Mouse (Mus musculus) stomach, embryonic 14.5 days (tissue): ENCODE results near the gene Idua. TPM values are rescaled to one million over a fixed set of nuclear protein-coding genes. Genes with fewer than 3 reads are reported as not detected.
A peak's percentile ranks its signal among the peaks of the same experiment; 100 is the strongest.

ENCODE experiments used
- ATAC-seq: fragments of 200-750 bp; cut with Nextera tagmentation; 2 replicates; pipeline ENCODE4 v1.8.0; 2017; ENCODE audit warnings: low read depth, moderate TSS enrichment; ENCODE audit not compliant: insufficient number of reproducible peaks, insufficient read depth, low FRiP score
- H3K27ac ChIP-seq: fragments of 300-500 bp; sonication (generic); 2 replicates; pipeline ENCODE4 v1.5.1; 2014; ENCODE audit warnings: mild to moderate bottlenecking, low read length, moderate library complexity, mixed read lengths
- H3K27me3 ChIP-seq: fragments of 300-500 bp; sonication (generic); 2 replicates; pipeline ENCODE4 v1.6.1; 2014; ENCODE audit warnings: low read length, control low read depth, mixed read lengths; ENCODE audit not compliant: control insufficient read depth, insufficient read depth
- H3K36me3 ChIP-seq: fragments of 300-500 bp; sonication (generic); 2 replicates; pipeline ENCODE4 v1.6.1; 2014; ENCODE audit warnings: mild to moderate bottlenecking, control low read depth, low read length, moderate library complexity, mixed read lengths; ENCODE audit not compliant: control insufficient read depth, insufficient read depth
- H3K4me1 ChIP-seq: fragments of 300-500 bp; sonication (generic); 2 replicates; pipeline ENCODE4 v1.6.1; 2014; ENCODE audit warnings: low read length, control low read depth, mixed read lengths; ENCODE audit not compliant: control insufficient read depth, insufficient read depth
- H3K4me2 ChIP-seq: fragments of 300-500 bp; sonication (generic); replicated peaks from 2 replicates; pipeline ENCODE4 v1.6.1; 2014; ENCODE audit warnings: low read depth, low read length, control low read depth
- H3K4me3 ChIP-seq: fragments of 300-500 bp; sonication (generic); 2 replicates; pipeline ENCODE4 v1.5.1; 2014; ENCODE audit warnings: low read depth, low read length, control low read depth
- H3K9ac ChIP-seq: fragments of 300-500 bp; sonication (generic); replicated peaks from 2 replicates; pipeline ENCODE4 v1.6.1; 2014; ENCODE audit warnings: low read depth, mild to moderate bottlenecking, control low read depth, low read length, moderate library complexity, mixed read lengths
- H3K9me3 ChIP-seq: fragments of 300-500 bp; sonication (generic); 2 replicates; pipeline ENCODE4 v1.6.1; 2016; ENCODE audit warnings: low read depth, low read length, control low read depth; ENCODE audit not compliant: control insufficient read depth
- WGBS: fragments of 180-500 bp; shearing (Covaris S2); extraction: QIAGEN DNeasy Blood & Tissue Kit; methylation state at CpG from one replicate; pipeline ENCODE4 v1.1.7; 2014; 5-methylcytosine and 5-hydroxymethylcytosine counted together
- polyA plus RNA-seq: library from polyadenylated mRNA; unstranded; fragments of >200 nt; fragmentation: Nextera tagmentation; extraction: Ambion mirVana; gene quantifications from 2 replicates; pipeline ENCODE4 v1.2.1, GENCODE M21; 2014

Idua gene
- polyA plus RNA-seq, 1 experiment from 2014 or later: 18.0 TPM

- H3K36me3 ChIP-seq: 0 out of 2 replicates have a peak, but pooled peaks cover 5% of the 10 kb centered on the region
- no peaks in the 10 kb centered on the region for H3K9me3 ChIP-seq
- no peak overlapping the region for H3K4me3 ChIP-seq
- no peak overlapping the region for H3K4me2 ChIP-seq
- 0 out of 2 replicates have a peak, but pooled peaks have one; percentile 25 for ATAC-seq
- 0 out of 2 replicates have a peak, but pooled peaks cover 6% of the 10 kb centered on the region for H3K4me1 ChIP-seq
- H3K9ac ChIP-seq: no peak overlapping the region
- H3K27me3 ChIP-seq: no peaks in the 10 kb centered on the region
- H3K27ac ChIP-seq: no peak overlapping the region
Observed at GRCm38 (mm10) chr5:108670785-108671184, 10.7 kb downstream of the Idua start.

GRCm38 (mm10) chr5:108671757-108672156 is 11.6 kb downstream of the Idua start:
- 95% methylated on average over 12 of the region's 12 CpGs for WGBS
- Histone ChIP-seq H3K9ac (no peak overlapping the region), H3K9me3 (no peaks in the 10 kb centered on the region), H3K36me3 (0 out of 2 replicates have a peak, but pooled peaks cover 5% of the 10 kb centered on the region), H3K27ac (no peak overlapping the region), H3K4me2 (no peak overlapping the region), H3K4me1 (0 out of 2 replicates have a peak, but pooled peaks cover 7% of the 10 kb centered on the region), H3K27me3 (no peaks in the 10 kb centered on the region), H3K4me3 (no peak overlapping the region)
- ATAC-seq: no peak

GRCm38 (mm10) chr5:108674624-108675023 is 14.5 kb downstream of the Idua start:
- no peak overlapping the region for H3K4me3 ChIP-seq
- H3K27me3 ChIP-seq: no peaks in the 10 kb centered on the region
- no peak overlapping the region for H3K4me2 ChIP-seq
- no peak overlapping the region for H3K9ac ChIP-seq
- H3K4me1 ChIP-seq: peaks cover 14% of the 10 kb centered on the region; the same call in 1 of the 2 replicates
- 71% methylated on average over 2 of the region's 2 CpGs for WGBS
- H3K36me3 ChIP-seq: 0 out of 2 replicates have a peak, but pooled peaks cover 5% of the 10 kb centered on the region
- no peak overlapping the region for H3K27ac ChIP-seq
- no peaks in the 10 kb centered on the region for H3K9me3 ChIP-seq
- no peak for ATAC-seq

DNA sequence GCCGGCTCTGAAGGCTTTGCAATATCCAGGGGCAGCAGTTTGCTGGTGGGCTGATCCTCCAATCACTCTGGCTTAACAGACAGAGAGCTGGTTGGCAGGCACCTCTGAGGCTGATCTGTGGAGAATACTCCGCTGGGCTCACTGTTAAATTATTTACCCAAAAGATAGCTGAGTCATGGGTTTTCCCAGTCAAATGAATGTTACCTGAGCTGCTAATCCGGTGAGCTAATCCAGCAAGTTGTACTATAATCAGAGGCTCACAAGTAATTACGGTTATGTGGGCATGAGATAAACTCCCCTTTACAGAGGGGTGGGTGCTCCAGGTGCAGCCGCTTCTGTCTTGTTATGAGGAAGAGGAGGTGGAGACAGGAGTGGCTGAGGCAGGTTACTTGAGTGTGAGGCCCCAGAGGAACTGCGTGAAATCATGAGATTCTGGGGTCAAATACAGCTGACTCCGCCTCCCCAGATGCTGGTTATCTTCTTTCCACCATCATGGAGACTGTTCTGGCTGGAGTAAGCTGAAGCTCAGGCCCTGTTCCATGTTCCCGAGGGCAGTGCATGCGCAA is 15.2 kb downstream of the Idua start, which contains the start of gene Slc26a1:
Slc26a1 (minus strand) TSS at position 319 of the 566 bp plus-strand sequence.
- Histone ChIP-seq H3K9ac (no peak within 1 kb of the TSS), H3K4me2 (no peak within 1 kb of the TSS), H3K27ac (no peak within 1 kb of the TSS), H3K9me3 (no peaks in the 10 kb centered on the region), H3K4me3 (no peak within 1 kb of the TSS), H3K36me3 (0 out of 2 replicates have a peak, but pooled peaks cover 5% of the 10 kb centered on the region), H3K4me1 (peaks cover 9% of the 10 kb centered on the region; the same call in 1 of the 2 replicates), H3K27me3 (no peaks in the 10 kb centered on the region)
- 63% methylated on average over 9 of the region's 9 CpGs for WGBS
- ATAC-seq: no peak

DNA sequence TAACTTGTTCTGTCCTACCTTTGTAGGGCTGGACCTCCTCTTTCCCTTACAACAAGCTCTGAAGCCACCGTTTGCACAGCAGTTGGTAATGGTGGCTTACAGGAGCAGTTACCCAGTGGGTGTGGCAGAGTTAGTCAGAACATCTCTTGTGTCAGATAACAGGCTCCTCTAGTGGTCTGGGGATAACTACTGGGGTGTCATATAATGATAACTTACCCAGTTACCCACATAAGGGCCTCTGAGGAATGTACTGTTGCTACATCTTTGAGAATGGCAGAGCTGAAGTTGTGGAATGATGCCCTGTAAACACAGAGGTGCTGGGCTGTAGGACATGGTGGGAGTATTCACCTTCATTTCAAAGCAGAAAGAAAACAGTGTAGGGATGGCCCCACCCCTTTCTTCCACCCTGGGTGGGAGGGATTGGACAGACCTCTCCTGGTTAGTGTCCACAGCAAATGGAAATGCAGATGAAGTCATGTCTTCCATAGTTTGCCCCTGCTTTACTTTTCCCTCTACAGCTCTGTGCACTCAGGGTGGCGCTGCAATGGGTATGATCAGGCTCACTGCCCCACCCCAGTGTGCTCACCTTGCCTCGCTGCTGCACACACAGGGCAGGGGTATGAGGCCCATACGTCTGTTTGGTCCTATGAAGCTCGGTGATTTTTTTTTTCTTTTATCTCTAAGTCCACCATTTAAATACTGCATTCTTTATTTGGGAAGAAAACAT is 16.8 kb downstream of the Idua start:
- ATAC-seq: peak; percentile 57
- H3K9ac ChIP-seq: peak overlapping the region; percentile 14; the same call in 1 of the 2 replicates
- H3K4me2 ChIP-seq: peak overlapping the region; percentile 61
- peak overlapping the region; percentile 31 for H3K4me3 ChIP-seq
- H3K36me3 ChIP-seq: 0 out of 2 replicates have a peak, but pooled peaks cover 2% of the 10 kb centered on the region
- H3K27ac ChIP-seq: peak overlapping the region; percentile 67
- 10% methylated on average over 5 of the region's 5 CpGs for WGBS
- peaks cover 9% of the 10 kb centered on the region; the same call in 1 of the 2 replicates for H3K4me1 ChIP-seq
- no peaks in the 10 kb centered on the region for H3K9me3 ChIP-seq
- H3K27me3 ChIP-seq: no peaks in the 10 kb centered on the region

GRCm38 (mm10) chr5:108677605-108678295 is 17.6 kb downstream of the Idua start:
- Histone ChIP-seq H3K9me3 (no peaks in the 10 kb centered on the region), H3K4me1 (peaks cover 9% of the 10 kb centered on the region; the same call in 1 of the 2 replicates), H3K4me3 (peak overlapping the region; percentile 31), H3K4me2 (peak overlapping the region; percentile 61), H3K27ac (peak overlapping the region; percentile 67), H3K9ac (peak overlapping the region; percentile 14; the same call in 1 of the 2 replicates), H3K27me3 (no peaks in the 10 kb centered on the region), H3K36me3 (no peaks in the 10 kb centered on the region)
- 5% methylated on average over 25 of the region's 25 CpGs for WGBS
- ATAC-seq: peak; percentile 77

- Histone ChIP-seq H3K4me1 (peaks cover 9% of the 10 kb centered on the region; the same call in 1 of the 2 replicates), H3K27me3 (no peaks in the 10 kb centered on the region), H3K9me3 (no peaks in the 10 kb centered on the region), H3K27ac (no peak overlapping the region), H3K4me3 (no peak overlapping the region), H3K36me3 (peaks cover 4% of the 10 kb centered on the region; the same call in 1 of the 2 replicates), H3K9ac (no peak overlapping the region), H3K4me2 (no peak overlapping the region)
- ATAC-seq: no peak
- WGBS: 87% methylated on average over 6 of the region's 6 CpGs
Observed at GRCm38 (mm10) chr5:108678296-108678854, 18.2 kb downstream of the Idua start.

- no peak overlapping the region for H3K9ac ChIP-seq
- no peak for ATAC-seq
- WGBS: 51% methylated on average over 3 of the region's 3 CpGs
Observed at GRCm38 (mm10) chr5:108679909-108680308, 19.8 kb downstream of the Idua start.

More at GRCm38 (mm10) chr5:108679909-108680308, 19.8 kb downstream of the Idua start:
- Histone ChIP-seq H3K27me3 (no peaks in the 10 kb centered on the region), H3K4me3 (no peak overlapping the region), H3K36me3 (peaks cover 4% of the 10 kb centered on the region; the same call in 1 of the 2 replicates), H3K9me3 (no peaks in the 10 kb centered on the region), H3K4me2 (no peak overlapping the region), H3K4me1 (peaks cover 9% of the 10 kb centered on the region; the same call in 1 of the 2 replicates), H3K27ac (no peak overlapping the region)
